Mouse (Mus musculus) liver, embryonic 18 days (tissue): ENCODE measurements around the gene Eif2s1. TPM values are rescaled to one million over a fixed set of nuclear protein-coding genes. Genes with fewer than 3 reads are reported as not detected.

Experiments
- polyA plus RNA-seq: library from polyadenylated mRNA; depleted of rRNA; stranded (reverse); fragments of >200 nt; gene quantifications from 2 replicates; pipeline ENCODE4 v1.2.3, GENCODE M21; 2012; rRNA removed

The Eif2s1 gene
- 32.2 and 34.9 TPM in 2 replicates for polyA plus RNA-seq

GRCm38 (mm10) chr12:78861496-78862253 lies at the start of gene Eif2s1, which contains the start of gene Atp6v1d:
Gene Eif2s1 (plus strand): TSS chr12:78861819.
Gene Atp6v1d (minus strand): TSS chr12:78861638.

GRCm38 (mm10) chr12:78906707-78907162 lies 45.1 kb downstream of the Eif2s1 start, which contains the start of gene Plek2:
Gene Plek2 (minus strand): TSS chr12:78906964.

Other genes starting within 250 kb of the Eif2s1 start
- 0.05 TPM in 1 of 2 replicates, not detected in the other for gene Fam71d, start 170.3 kb upstream of the Eif2s1 start, polyA plus RNA-seq
- 2.9 and 3.3 TPM in 2 replicates for gene Mpp5, start 112.9 kb upstream of the Eif2s1 start, polyA plus RNA-seq
- gene Atp6v1d, start 181 bp upstream of the Eif2s1 start, polyA plus RNA-seq: 17.3 and 18.7 TPM in 2 replicates
- 10.5 and 12.5 TPM in 2 replicates for gene Plek2, start 45.1 kb downstream of the Eif2s1 start, polyA plus RNA-seq
- 3.5 and 3.6 TPM in 2 replicates for gene Tmem229b, start 145.8 kb downstream of the Eif2s1 start, polyA plus RNA-seq
- gene Plekhh1, start 167.3 kb downstream of the Eif2s1 start, polyA plus RNA-seq: 0.54 and 0.56 TPM in 2 replicates
- gene Pigh, start 227.8 kb downstream of the Eif2s1 start, polyA plus RNA-seq: 4.2 and 4.7 TPM in 2 replicates